Mouse (Mus musculus) bone marrow, adult 2 months (tissue): ENCODE data around the gene Gpsm2. TPM values are rescaled to one million over a fixed set of nuclear protein-coding genes. Genes with fewer than 3 reads are reported as not detected.

Experiments
- H3K27ac ChIP-seq: fragments of 200-500 bp; 2 replicates; pipeline ENCODE4 v1.5.1; 2012; ENCODE audit warnings: low read depth, mild to moderate bottlenecking, control low read depth, inconsistent platforms, low read length; ENCODE audit not compliant: control insufficient read depth, poor library complexity, insufficient read depth
- H3K4me1 ChIP-seq: fragments of 200-500 bp; 2 replicates; pipeline ENCODE4 v1.6.1; 2011; ENCODE audit warnings: low read length; ENCODE audit not compliant: control insufficient read depth, insufficient read depth
- H3K4me3 ChIP-seq: fragments of 200-500 bp; replicated peaks from 2 replicates; pipeline ENCODE3; 2011; ENCODE audit warnings: mild to moderate bottlenecking, low read depth, low read length, control low read depth; ENCODE audit not compliant: control insufficient read depth
- CTCF ChIP-seq: fragments of 200-500 bp; IDR thresholded peaks from 2 replicates; pipeline ENCODE4 v1.5.1; 2011; ENCODE audit warnings: low read length, control low read depth; ENCODE audit not compliant: control insufficient read depth, insufficient read depth
- POLR2A ChIP-seq: fragments of 200-500 bp; IDR thresholded peaks from 2 replicates; pipeline ENCODE4 v1.6.1; 2011; ENCODE audit warnings: low read depth, mild to moderate bottlenecking, control low read depth, low read length, borderline replicate concordance; ENCODE audit not compliant: control insufficient read depth
- WGBS: fragments of 180-500 bp; shearing (Covaris S2); methylation state at CpG from one replicate; pipeline ENCODE4 v1.1.7; 2018; 5-methylcytosine and 5-hydroxymethylcytosine counted together
- polyA plus RNA-seq: library from polyadenylated mRNA; stranded (reverse); fragments of >200 nt; gene quantifications from 2 replicates; pipeline ENCODE4 v1.2.4, GENCODE M21; 2011; ENCODE audit warnings: low replicate concordance; ENCODE audit not compliant: missing spikeins, insufficient read depth, insufficient read length

Gene Gpsm2
- polyA plus RNA-seq = 20.9 and 26.1 TPM in 2 replicates

DNA sequence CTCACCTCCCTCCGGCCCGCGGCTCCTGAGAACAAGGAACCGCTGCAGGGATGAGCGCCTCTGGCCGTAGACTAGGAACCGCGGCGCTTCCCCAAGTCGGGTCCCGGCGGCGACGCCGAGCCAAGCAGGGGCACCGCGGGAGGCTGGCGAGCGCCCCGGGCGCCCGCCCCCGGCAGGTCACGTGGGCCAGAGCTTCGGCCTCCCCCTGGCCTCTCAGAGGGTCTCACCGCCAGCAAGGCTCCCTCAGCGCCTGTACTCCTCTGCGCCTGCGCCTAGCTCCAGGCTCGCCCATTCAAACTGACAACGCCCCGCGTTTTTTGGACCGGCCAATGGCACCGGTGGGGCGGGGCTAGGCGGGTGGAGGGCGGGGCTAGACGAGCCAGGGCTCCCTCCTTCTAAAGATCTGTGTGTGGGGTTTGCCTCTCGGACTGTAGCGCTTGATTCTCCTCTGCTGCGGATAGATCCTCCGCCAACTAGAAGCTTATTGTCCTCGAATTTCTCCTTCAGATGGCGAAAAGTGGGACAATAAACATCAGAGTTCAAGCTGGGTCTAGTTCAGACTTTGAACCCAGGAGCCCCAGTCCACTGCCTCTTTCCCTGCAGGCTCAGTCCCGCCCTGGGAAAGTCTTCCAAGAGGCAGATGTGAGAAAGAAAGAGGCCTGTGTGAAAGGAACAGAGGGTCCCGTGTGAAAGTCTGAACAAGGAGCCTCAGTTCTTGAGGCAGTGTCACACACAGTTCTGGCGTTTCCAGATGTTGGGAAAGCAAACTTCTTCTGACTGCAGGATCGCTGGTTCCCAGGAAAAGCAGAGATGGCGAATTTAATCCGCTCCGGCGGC, at the start of gene Gpsm2:
TSS of gene Gpsm2 (minus strand) at position 274 of the 837 bp plus-strand sequence.
- 7% methylated on average over 53 of the region's 53 CpGs for WGBS
- TF ChIP-seq CTCF = no peak
- TF ChIP-seq POLR2A = peak; percentile 80
- Histone ChIP-seq H3K4me1 (peaks cover 4% of the 10 kb centered on the region), H3K27ac (peak within 1 kb of the TSS; percentile 75), H3K4me3 (peak within 1 kb of the TSS; percentile 79)

DNA sequence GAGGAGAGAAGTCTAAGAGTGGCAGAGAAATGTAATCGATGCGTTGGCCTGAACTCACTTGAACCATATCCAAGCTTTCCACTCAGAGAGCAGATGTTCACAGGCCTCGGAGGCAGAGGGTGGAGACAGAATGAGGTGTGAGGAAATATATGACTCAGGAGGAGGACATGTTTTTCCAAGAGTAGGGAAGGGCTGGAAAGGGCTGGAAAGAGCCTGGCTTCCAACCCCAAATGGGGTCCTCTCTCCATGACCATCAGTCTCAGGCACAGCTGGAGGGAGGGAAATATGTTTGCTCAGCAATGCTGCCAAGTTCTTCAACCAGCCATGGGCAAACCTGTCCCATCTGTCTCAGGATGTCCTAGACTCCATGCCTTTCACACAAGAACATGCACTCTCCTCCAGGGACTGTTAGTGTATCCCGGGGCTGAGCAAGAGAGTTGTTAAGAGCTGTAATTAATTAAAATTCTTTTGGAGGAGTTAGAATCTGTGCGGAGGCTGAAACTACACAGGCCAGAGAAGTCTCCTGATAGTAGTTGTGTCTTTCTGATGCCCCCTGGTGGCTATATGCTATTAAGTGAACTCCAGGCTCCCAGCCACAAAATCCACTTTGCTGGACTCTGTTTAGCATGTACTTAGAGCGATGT, 48.7 kb upstream of the Gpsm2 start:
- H3K4me3 ChIP-seq = no peak overlapping the region
- TF ChIP-seq CTCF = no peak
- TF ChIP-seq POLR2A = no peak
- H3K4me1 ChIP-seq = no peaks in the 10 kb centered on the region
- no peak overlapping the region for H3K27ac ChIP-seq
- 47% methylated on average over 6 of the region's 6 CpGs for WGBS

DNA sequence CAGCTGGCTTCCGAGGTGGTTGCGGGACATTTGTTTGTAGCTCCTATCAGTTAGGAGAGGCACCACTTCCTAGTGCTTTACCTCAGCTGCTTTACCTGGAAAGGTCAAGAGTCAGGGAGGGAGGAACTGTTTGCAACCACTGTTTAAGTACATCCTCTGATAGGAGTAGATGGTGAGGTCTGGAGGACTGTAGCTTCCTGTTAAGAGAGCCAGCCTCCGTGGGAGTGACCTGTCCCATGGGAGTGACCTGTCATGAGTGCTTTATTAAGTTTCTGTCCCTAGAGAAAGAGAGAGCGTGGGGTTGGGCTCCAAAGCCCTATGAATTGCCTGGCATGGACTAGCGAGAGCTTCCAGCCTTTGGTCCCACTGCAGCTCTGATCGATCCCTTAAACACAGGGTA, 47.4 kb upstream of the Gpsm2 start:
- TF ChIP-seq CTCF (no peak), POLR2A (no peak)
- Histone ChIP-seq H3K4me3 (no peak overlapping the region), H3K27ac (no peak overlapping the region), H3K4me1 (no peaks in the 10 kb centered on the region)
- WGBS = 62% methylated on average over 6 of the region's 6 CpGs

DNA sequence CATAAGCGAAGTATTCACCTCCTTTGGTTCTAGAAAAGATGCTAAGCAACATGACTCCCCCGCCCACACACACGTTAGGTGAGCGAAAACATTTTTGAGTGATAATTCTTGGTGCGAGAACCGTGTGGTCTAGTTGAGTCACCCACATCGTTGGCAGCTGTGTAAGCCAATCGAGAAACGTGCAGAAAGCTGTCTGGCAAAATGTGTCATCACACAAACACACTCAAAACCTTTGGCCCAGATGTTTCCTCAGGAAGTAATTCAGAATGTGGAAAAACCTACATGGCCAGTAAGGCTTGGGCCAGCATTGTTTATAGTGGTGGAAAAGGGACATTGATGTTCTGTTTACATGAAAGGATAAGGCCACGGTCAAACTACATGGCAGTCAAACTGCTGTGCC, 45.3 kb upstream of the Gpsm2 start:
- Histone ChIP-seq H3K27ac (no peak overlapping the region), H3K4me3 (no peak overlapping the region), H3K4me1 (no peaks in the 10 kb centered on the region)
- 21% methylated on average over 10 of the region's 10 CpGs for WGBS
- no peak for TF ChIP-seq CTCF
- no peak for TF ChIP-seq POLR2A

DNA sequence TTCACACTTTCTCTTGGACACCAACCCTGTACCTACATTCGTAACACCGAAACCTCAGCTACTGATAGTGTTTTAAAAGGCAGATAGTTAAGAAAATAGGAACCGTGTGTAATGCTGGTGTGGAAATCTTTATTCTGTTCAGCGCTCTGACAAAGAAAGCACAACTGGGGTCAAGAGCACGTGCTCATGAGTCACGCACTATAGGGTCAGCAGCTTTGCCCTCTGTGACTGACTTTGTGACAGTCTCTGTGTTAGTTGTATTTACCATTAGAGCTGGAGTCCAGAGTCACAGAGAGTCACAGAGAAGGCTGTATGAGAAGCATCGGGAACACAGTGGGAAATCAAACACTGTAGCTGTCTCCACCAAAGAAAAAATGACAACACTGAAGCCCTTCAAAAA, 44.8 kb upstream of the Gpsm2 start:
- Histone ChIP-seq H3K4me1 (no peaks in the 10 kb centered on the region), H3K27ac (no peak overlapping the region), H3K4me3 (no peak overlapping the region)
- WGBS = 65% methylated on average over 7 of the region's 7 CpGs
- TF ChIP-seq POLR2A = no peak
- no peak for TF ChIP-seq CTCF

DNA sequence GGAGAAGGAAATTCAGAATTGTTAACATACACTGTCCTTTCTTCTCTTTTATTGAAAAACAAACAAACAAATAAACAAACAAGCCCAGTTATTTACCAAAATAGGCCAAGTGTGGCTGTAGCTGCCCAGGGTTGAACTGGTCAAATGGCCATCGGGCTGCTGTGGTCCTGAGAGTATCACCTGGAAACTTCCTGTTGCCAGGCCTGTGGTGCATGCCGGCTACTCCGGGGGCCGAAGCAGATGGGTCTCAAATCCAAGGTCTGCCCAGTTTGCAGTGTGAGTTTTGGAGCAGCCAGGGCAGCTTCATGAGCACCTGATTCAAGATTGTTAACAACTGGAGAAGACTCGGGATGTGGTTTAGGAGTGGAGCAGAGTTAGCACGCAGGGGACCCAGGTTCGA, 43.4 kb upstream of the Gpsm2 start:
- no peak overlapping the region for H3K4me3 ChIP-seq
- no peak overlapping the region for H3K27ac ChIP-seq
- WGBS = 87% methylated on average over 7 of the region's 7 CpGs
- no peak for TF ChIP-seq POLR2A
- no peak for TF ChIP-seq CTCF
- no peaks in the 10 kb centered on the region for H3K4me1 ChIP-seq

DNA sequence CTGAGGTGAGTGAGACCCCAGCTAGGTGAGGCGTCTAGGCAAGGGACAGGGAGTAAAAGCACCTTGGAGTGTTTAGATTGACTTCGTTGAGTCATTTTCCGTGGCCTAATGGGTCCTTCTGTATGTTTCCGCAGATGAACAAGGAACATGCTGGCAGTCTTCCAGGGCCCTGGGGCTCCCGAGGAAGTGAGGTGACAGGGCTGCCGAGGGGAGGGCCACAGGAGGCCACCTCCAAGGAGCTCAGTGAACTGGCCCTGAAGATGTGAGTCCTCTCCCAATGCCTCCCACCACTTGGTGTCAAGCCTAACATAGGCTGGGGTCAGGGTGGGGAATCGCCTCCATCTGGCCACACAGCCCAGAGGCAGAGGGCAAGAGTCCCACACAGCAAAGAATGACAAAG, 42.9 kb upstream of the Gpsm2 start:
- TF ChIP-seq CTCF (no peak), POLR2A (no peak)
- H3K4me3 ChIP-seq = no peak overlapping the region
- no peak overlapping the region for H3K27ac ChIP-seq
- 35% methylated on average over 7 of the region's 7 CpGs for WGBS
- H3K4me1 ChIP-seq = no peaks in the 10 kb centered on the region

DNA sequence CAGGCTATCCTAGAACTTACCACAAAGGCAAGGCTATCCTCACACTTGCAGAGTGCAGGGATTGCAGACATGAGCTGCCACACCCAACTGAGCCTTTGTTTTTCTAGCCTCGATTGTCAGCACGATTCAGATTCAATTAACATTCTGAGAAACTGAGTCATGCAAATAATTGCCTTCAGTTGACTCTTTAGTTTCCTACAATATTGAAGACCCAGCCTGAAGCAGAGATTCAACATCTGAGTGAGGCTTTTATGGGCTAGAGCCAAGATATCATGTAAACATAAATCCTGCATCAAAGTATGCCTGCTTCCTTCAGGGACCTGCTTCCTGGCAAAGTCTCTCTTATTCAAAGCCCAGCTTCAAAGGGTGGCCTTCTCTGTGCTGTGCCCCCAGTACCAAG, 41.6 kb upstream of the Gpsm2 start:
- no peak overlapping the region for H3K4me3 ChIP-seq
- 80% methylated on average over 2 of the region's 2 CpGs for WGBS
- no peaks in the 10 kb centered on the region for H3K4me1 ChIP-seq
- TF ChIP-seq CTCF (no peak), POLR2A (no peak)
- H3K27ac ChIP-seq = no peak overlapping the region
